ENCODE assay signal across 8 mouse cellular contexts in the genomic region with DNA sequence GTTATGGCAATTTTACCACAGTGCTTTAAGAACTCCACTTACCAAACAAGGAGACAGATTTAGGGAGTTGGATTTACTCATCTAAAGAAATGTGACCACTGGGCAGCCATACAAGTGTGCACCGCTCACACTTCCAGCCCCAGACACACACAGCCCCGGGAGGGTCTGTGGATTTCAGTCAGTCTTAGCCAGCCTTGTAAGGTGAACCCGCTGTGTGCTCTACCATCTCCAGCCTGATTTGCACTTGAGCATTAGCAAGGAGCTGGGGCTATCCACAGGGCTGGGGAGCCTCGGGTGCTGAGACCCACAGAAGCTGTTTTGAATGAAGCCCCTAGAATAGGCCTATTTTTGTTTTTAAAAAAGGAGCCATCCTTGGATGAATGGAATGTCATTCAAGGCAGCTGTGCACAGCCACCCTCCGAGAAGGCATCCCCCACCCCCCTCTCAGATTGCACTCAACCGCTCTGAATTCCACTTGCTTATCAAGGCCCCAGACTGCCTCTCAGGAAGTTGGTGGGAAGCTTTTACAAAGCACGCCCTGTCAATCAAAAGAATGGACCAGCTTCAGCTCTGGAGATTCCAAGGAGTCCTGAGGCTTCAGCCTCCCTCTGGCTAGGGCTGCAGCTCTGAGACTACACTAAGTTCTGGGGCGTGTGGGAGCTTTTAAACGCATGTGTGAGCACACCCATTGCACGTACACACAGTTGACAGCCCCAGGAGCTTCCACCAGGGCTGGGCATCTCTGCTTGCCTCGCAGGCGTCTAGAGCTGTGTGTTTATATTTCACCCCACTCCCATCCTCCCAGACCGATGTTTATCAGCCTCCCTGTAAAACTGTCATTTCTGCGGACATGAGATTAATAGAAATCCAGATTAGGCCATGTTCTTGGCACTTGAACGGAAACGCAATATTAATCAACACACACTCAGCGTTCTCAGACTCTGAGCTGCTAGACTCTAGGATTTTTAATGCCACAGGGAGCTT. TPM values are rescaled to one million over a fixed set of nuclear protein-coding genes. Genes with fewer than 3 reads are reported as not detected.
DNase-seq lines count a peak whose midpoint lies in the region; ATAC-seq and TF ChIP-seq lines count a peak whose summit lies in the region.

No protein-coding gene starts in this region.

- TF ChIP-seq CTCF in left cerebral cortex, adult 2 months (IDR thresholded peaks at IDR 0.05): no peak

- WGBS in forebrain, embryonic 11.5 days: 20% methylated on average over 17 of the region's 17 CpGs
- 16% methylated on average over 17 of the region's 17 CpGs for WGBS in midbrain, embryonic 13.5 days

- H3K36me3 ChIP-seq in forebrain, embryonic 11.5 days (ENCODE audit: control insufficient read depth, insufficient read depth, low read length): no peaks in the 10 kb centered on the region
- peaks cover 8% of the 10 kb centered on the region for H3K36me3 ChIP-seq in midbrain, embryonic 13.5 days

- peak overlapping the region; percentile 30 for H3K9ac ChIP-seq in forebrain, embryonic 11.5 days (ENCODE audit: low read length)
- no peak overlapping the region for H3K9ac ChIP-seq in midbrain, embryonic 13.5 days (replicated peaks)

- peak in 1 of 2 experiments; percentile 17 for DNase-seq in left cerebral cortex, adult 2 months (ENCODE audit: extremely low spot score in 1 of 2, low spot score in 2 of 2)
- no peak for DNase-seq in left cerebral cortex, postnatal 14 days (ENCODE audit: low spot score in 2 of 2)
- DNase-seq in forebrain, embryonic 11.5 days (ENCODE audit: low spot score): peak; percentile 72
- DNase-seq in kidney, postnatal 4 days: peak; percentile 43 to 61
- no peak for DNase-seq in gastrocnemius, postnatal 10 days
- no peak for DNase-seq in spleen, adult 12 weeks (ENCODE audit: low spot score)
- no peak for DNase-seq in cerebellum, postnatal 36 days

- peak overlapping the region; percentile 69 for H3K27ac ChIP-seq in left cerebral cortex, adult 2 months
- peak overlapping the region; percentile 80 for H3K27ac ChIP-seq in forebrain, embryonic 11.5 days (ENCODE audit: low read depth, low read length)
- peak overlapping the region; percentile 67 for H3K27ac ChIP-seq in midbrain, embryonic 13.5 days

- H3K27me3 ChIP-seq in forebrain, embryonic 11.5 days (ENCODE audit: control insufficient read depth, insufficient read depth, low read length): no peaks in the 10 kb centered on the region
- H3K27me3 ChIP-seq in midbrain, embryonic 13.5 days: no peaks in the 10 kb centered on the region

- intact Hi-C loops in left cerebral cortex, adult 2 months (cut with DNase I): no loop called here
- intact Hi-C loops in left cerebral cortex, postnatal 14 days (cut with DNase I): no loop called here

- peak overlapping the region; percentile 18; the same call in 1 of the 2 replicates for H3K4me2 ChIP-seq in forebrain, embryonic 11.5 days (ENCODE audit: low read depth, low read length, severe bottlenecking)
- H3K4me2 ChIP-seq in midbrain, embryonic 13.5 days (replicated peaks): 0 out of 2 replicates have a peak overlapping the region, but pooled peaks have one; percentile 12

- ATAC-seq in forebrain, embryonic 11.5 days (replicated peaks; ENCODE audit: low FRiP score): peak; percentile 90
- ATAC-seq in midbrain, embryonic 13.5 days: peak; percentile 85

- peaks cover 23% of the 10 kb centered on the region for H3K4me1 ChIP-seq in forebrain, embryonic 11.5 days (replicated peaks; ENCODE audit: control insufficient read depth, insufficient read depth, low read length)
- H3K4me1 ChIP-seq in midbrain, embryonic 13.5 days (replicated peaks): peaks cover 51% of the 10 kb centered on the region

- no peak overlapping the region for H3K4me3 ChIP-seq in left cerebral cortex, adult 2 months
- H3K4me3 ChIP-seq in forebrain, embryonic 11.5 days (ENCODE audit: low read depth, low read length): no peak overlapping the region
- H3K4me3 ChIP-seq in midbrain, embryonic 13.5 days (replicated peaks): no peak overlapping the region

- H3K9me3 ChIP-seq in forebrain, embryonic 11.5 days (ENCODE audit: control insufficient read depth, low read length): no peaks in the 10 kb centered on the region
- no peaks in the 10 kb centered on the region for H3K9me3 ChIP-seq in midbrain, embryonic 13.5 days

RNA-seq across cellular contexts. Expression of gene Nuak1, which starts 57.2 kb away (rescaled TPM):
- total RNA-seq in left cerebral cortex, adult 2 months (2021): 10 to 100 TPM; 72.9 to 87.5 TPM
- total RNA-seq in left cerebral cortex, postnatal 14 days (2021): 10 to 100 TPM; 56.0 to 66.2 TPM
- polyA plus RNA-seq in forebrain, embryonic 11.5 days (2014; fragmentation: Nextera tagmentation; extraction: Ambion mirVana): 2.9 and 3.6 TPM in 2 replicates
- polyA plus RNA-seq in midbrain, embryonic 13.5 days (2015; fragmentation: Nextera tagmentation; extraction: Ambion mirVana): 4.9 and 5.0 TPM in 2 replicates
- 10 to 100 TPM; 12.5 to 17.6 TPM for total RNA-seq in gastrocnemius, postnatal 10 days (2021)

Comparison
In these comparisons a context has a peak if more than half of its experiments do, and no peak if none do; other contexts are left out.
1. DNase-seq: peak in forebrain, embryonic 11.5 days (single experiment) and kidney, postnatal 4 days (2 of 2); none in left cerebral cortex, postnatal 14 days (0 of 2), gastrocnemius, postnatal 10 days (single experiment), spleen, adult 12 weeks (single experiment) and cerebellum, postnatal 36 days (0 of 2).
2. Peak in every context shown above with its lines, with median percentiles within 50 percentile points of each other: H3K27ac ChIP-seq.